Mouse (Mus musculus) liver, embryonic 11.5 days (tissue): ENCODE results near the gene Slit3. TPM values are rescaled to one million over a fixed set of nuclear protein-coding genes. Genes with fewer than 3 reads are reported as not detected.

Source experiments
- ATAC-seq: fragments of 200-750 bp; cut with Nextera tagmentation; replicated peaks from 2 replicates; pipeline ENCODE4 v1.8.0; 2017; ENCODE audit warnings: moderate number of reproducible peaks, mild to moderate bottlenecking, moderate TSS enrichment, moderate library complexity; ENCODE audit not compliant: low FRiP score
- DNase-seq: peaks from one replicate; pipeline ENCODE4 v3.0.0-alpha.2; 2017; ENCODE audit warnings: low spot score
- H3K27ac ChIP-seq: fragments of 300-500 bp; sonication (generic); 2 replicates; pipeline ENCODE4 v1.5.1; 2014; ENCODE audit warnings: mild to moderate bottlenecking, low read depth, low read length, control low read depth
- H3K27me3 ChIP-seq: fragments of 300-500 bp; sonication (generic); replicated peaks from 2 replicates; pipeline ENCODE4 v1.6.1; 2014; ENCODE audit warnings: low read length, mixed read lengths; ENCODE audit not compliant: control insufficient read depth, insufficient read depth
- H3K36me3 ChIP-seq: fragments of 300-500 bp; sonication (generic); 2 replicates; pipeline ENCODE4 v1.6.1; 2014; ENCODE audit warnings: mild to moderate bottlenecking, low read length, moderate library complexity, mixed read lengths; ENCODE audit not compliant: control insufficient read depth, insufficient read depth
- H3K4me1 ChIP-seq: fragments of 300-500 bp; sonication (generic); replicated peaks from 2 replicates; pipeline ENCODE4 v1.6.1; 2014; ENCODE audit warnings: low read length, mixed read lengths; ENCODE audit not compliant: control insufficient read depth, insufficient read depth
- H3K4me2 ChIP-seq: fragments of 300-500 bp; sonication (generic); 2 replicates; pipeline ENCODE4 v1.6.1; 2014; ENCODE audit warnings: mild to moderate bottlenecking, control low read depth, moderate library complexity
- H3K4me3 ChIP-seq: fragments of 300-500 bp; sonication (generic); 2 replicates; pipeline ENCODE4 v1.5.1; 2014; ENCODE audit warnings: low read depth, low read length, control low read depth
- H3K9ac ChIP-seq: fragments of 300-500 bp; sonication (generic); 2 replicates; pipeline ENCODE4 v1.6.1; 2014; ENCODE audit warnings: low read depth, low read length, control low read depth
- H3K9me3 ChIP-seq: fragments of 300-500 bp; sonication (generic); 2 replicates; pipeline ENCODE4 v1.6.1; 2016; ENCODE audit warnings: low read length, inconsistent platforms, mixed read lengths; ENCODE audit not compliant: control insufficient read depth
- WGBS: fragments of 180-500 bp; shearing (Covaris S2); extraction: QIAGEN DNeasy Blood & Tissue Kit; methylation state at CpG from one replicate; pipeline ENCODE4 v1.1.7; 2014; 5-methylcytosine and 5-hydroxymethylcytosine counted together
- polyA plus RNA-seq: library from polyadenylated mRNA; unstranded; fragments of >200 nt; fragmentation: Nextera tagmentation; extraction: Ambion mirVana; gene quantifications from 2 replicates; pipeline ENCODE4 v1.2.1, GENCODE M21; 2014

Slit3 gene
- polyA plus RNA-seq, 1 experiment from 2014 or later = 6.8 TPM

GRCm38 (mm10) chr11:35342486-35342885, 221.5 kb downstream of the Slit3 start:
- no peak for ATAC-seq

GRCm38 (mm10) chr11:35345696-35346480, 224.9 kb downstream of the Slit3 start:
- DNase-seq (no peak), ATAC-seq (no peak)
- no peaks in the 10 kb centered on the region for H3K4me1 ChIP-seq
- H3K4me3 ChIP-seq = no peak overlapping the region
- H3K9ac ChIP-seq = no peak overlapping the region
- no peak overlapping the region for H3K27ac ChIP-seq
- no peaks in the 10 kb centered on the region; the same call in 1 of the 2 replicates for H3K27me3 ChIP-seq
- H3K4me2 ChIP-seq = no peak overlapping the region
- H3K9me3 ChIP-seq = no peaks in the 10 kb centered on the region
- no peaks in the 10 kb centered on the region for H3K36me3 ChIP-seq
- WGBS = 77% methylated on average over 13 of the region's 13 CpGs

More at GRCm38 (mm10) chr11:35342486-35342885, 221.5 kb downstream of the Slit3 start:
- Histone ChIP-seq H3K9me3 (no peaks in the 10 kb centered on the region), H3K27ac (no peak overlapping the region), H3K4me1 (no peaks in the 10 kb centered on the region), H3K36me3 (no peaks in the 10 kb centered on the region), H3K9ac (no peak overlapping the region), H3K27me3 (no peaks in the 10 kb centered on the region; the same call in 1 of the 2 replicates), H3K4me2 (no peak overlapping the region), H3K4me3 (no peak overlapping the region)
- WGBS = 80% methylated on average over 5 of the region's 5 CpGs
- DNase-seq = no peak

GRCm38 (mm10) chr11:35348099-35348498, 227.1 kb downstream of the Slit3 start:
- Histone ChIP-seq H3K9ac (no peak overlapping the region), H3K4me2 (no peak overlapping the region), H3K9me3 (no peaks in the 10 kb centered on the region), H3K27me3 (no peaks in the 10 kb centered on the region; the same call in 1 of the 2 replicates), H3K36me3 (no peaks in the 10 kb centered on the region), H3K4me3 (no peak overlapping the region), H3K4me1 (no peaks in the 10 kb centered on the region), H3K27ac (no peak overlapping the region)
- ATAC-seq = no peak
- no peak for DNase-seq
- 47% methylated on average over 4 of the region's 4 CpGs for WGBS

- Histone ChIP-seq H3K4me2 (no peak overlapping the region), H3K9me3 (no peaks in the 10 kb centered on the region), H3K4me1 (no peaks in the 10 kb centered on the region), H3K9ac (no peak overlapping the region), H3K4me3 (no peak overlapping the region), H3K27me3 (no peaks in the 10 kb centered on the region; the same call in 1 of the 2 replicates), H3K27ac (no peak overlapping the region), H3K36me3 (no peaks in the 10 kb centered on the region)
- ATAC-seq = no peak
- 38% methylated on average over 4 of the region's 4 CpGs for WGBS
- no peak for DNase-seq
These were observed 229.9 kb downstream of the Slit3 start for GRCm38 (mm10) chr11:35350968-35351367.

DNA sequence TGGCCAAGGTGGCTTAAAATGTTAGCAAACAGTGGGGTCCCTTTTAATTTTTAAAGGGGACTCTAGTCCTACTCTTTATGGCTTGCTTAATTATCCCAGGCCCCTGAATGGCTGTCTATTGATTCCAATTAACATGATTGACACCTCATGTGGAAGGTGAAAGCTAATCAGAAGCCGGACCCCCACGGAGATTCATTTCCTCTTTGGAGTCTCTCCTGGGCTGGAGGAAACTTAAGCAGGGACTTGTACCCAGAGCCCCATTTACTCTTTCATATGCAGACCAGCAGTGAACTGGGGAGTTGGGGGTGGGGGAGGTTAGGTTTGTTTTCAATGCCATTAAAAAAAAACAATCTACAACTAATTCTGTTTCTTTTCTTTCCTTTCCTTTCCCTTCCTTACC, 230.4 kb downstream of the Slit3 start:
- ATAC-seq = no peak
- WGBS = 28% methylated on average over 2 of the region's 2 CpGs

GRCm38 (mm10) chr11:35355811-35356210, 234.8 kb downstream of the Slit3 start:
- H3K4me2 ChIP-seq = no peak overlapping the region
- ATAC-seq = no peak
- no peaks in the 10 kb centered on the region for H3K27me3 ChIP-seq
- no peaks in the 10 kb centered on the region for H3K36me3 ChIP-seq
- DNase-seq = no peak
- no peaks in the 10 kb centered on the region for H3K9me3 ChIP-seq
- no peak overlapping the region for H3K4me3 ChIP-seq
- H3K4me1 ChIP-seq = no peaks in the 10 kb centered on the region
- H3K27ac ChIP-seq = no peak overlapping the region
- 80% methylated on average over 4 of the region's 4 CpGs for WGBS
- no peak overlapping the region for H3K9ac ChIP-seq

More for the DNA sequence above, 230.4 kb downstream of the Slit3 start:
- Histone ChIP-seq H3K27ac (no peak overlapping the region), H3K27me3 (no peaks in the 10 kb centered on the region; the same call in 1 of the 2 replicates), H3K4me2 (no peak overlapping the region), H3K9me3 (no peaks in the 10 kb centered on the region), H3K4me3 (no peak overlapping the region), H3K9ac (no peak overlapping the region), H3K36me3 (no peaks in the 10 kb centered on the region), H3K4me1 (no peaks in the 10 kb centered on the region)
- no peak for DNase-seq

DNA sequence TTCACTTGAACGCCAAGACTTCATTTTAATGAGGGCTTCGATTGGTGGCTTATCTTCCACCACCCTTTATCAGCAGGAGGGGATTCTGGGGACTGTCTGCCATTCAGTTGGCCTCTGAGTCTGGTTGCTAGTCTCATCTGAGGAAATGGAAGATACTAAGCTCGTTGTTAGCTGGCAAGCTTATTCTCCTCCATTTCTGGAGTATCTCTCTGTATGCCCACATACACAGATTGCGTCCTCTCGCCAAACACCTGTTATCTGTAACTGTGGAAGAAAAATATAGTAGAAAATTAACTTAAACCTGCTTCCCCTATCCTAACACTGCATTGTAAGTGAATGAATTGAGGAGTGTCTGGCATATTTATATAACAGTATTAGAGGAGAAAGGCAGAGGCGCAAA, 240.0 kb downstream of the Slit3 start:
- Histone ChIP-seq H3K4me2 (no peak overlapping the region), H3K4me3 (no peak overlapping the region), H3K9ac (no peak overlapping the region), H3K27me3 (0 out of 2 replicates have a peak, but pooled peaks cover 4% of the 10 kb centered on the region), H3K4me1 (no peaks in the 10 kb centered on the region), H3K9me3 (no peaks in the 10 kb centered on the region), H3K27ac (no peak overlapping the region), H3K36me3 (no peaks in the 10 kb centered on the region)
- WGBS = 66% methylated on average over 6 of the region's 6 CpGs
- ATAC-seq (no peak), DNase-seq (no peak)

DNA sequence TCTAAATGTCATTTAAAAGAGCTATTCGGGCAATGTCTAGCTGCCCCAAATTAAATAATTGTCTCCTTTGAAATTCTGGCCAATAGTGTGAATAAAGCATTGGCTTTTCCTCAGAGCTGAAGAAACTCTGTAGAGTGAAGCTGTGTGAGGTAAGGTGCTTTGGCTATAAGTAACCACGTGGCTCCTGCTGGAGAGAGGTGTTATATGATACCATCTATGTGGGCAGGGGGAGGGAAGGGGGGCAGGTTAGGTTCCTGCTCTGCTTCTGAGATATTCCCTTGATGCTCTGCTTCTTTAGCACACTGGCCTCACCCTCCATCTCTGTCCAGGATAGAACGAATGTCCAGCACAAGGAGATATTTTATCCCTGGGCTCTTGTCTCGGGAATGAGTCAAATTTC, 242.0 kb downstream of the Slit3 start:
- no peak for ATAC-seq
- H3K4me1 ChIP-seq = no peaks in the 10 kb centered on the region
- 57% methylated on average over 4 of the region's 4 CpGs for WGBS
- no peak overlapping the region for H3K4me2 ChIP-seq
- H3K9ac ChIP-seq = no peak overlapping the region
- H3K27ac ChIP-seq = no peak overlapping the region
- no peaks in the 10 kb centered on the region for H3K36me3 ChIP-seq
- no peaks in the 10 kb centered on the region for H3K9me3 ChIP-seq
- no peak for DNase-seq
- H3K27me3 ChIP-seq = 0 out of 2 replicates have a peak, but pooled peaks cover 4% of the 10 kb centered on the region
- no peak overlapping the region for H3K4me3 ChIP-seq

DNA sequence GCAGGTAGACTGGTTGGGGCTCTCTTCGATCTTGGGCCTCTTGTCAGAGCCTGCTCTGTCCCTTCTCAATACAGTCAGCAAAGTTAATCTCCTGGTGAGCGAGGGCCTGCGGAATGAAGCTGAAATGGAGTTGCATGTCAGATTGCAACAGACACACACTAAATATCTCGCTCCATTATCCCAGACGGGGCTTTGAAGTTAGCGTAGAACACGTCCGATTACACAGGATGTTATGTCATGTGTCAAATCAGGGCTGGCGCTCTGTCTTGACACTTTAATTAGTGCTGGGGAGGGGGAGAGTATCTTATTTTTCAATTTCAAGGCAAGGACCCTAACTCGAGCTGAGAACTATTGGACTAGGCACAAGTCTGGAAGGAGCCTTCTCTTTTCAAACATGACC, 243.4 kb downstream of the Slit3 start:
- DNase-seq (no peak), ATAC-seq (no peak)
- 49% methylated on average over 10 of the region's 10 CpGs for WGBS
- Histone ChIP-seq H3K4me1 (no peaks in the 10 kb centered on the region), H3K36me3 (no peaks in the 10 kb centered on the region), H3K4me3 (no peak overlapping the region), H3K9me3 (no peaks in the 10 kb centered on the region), H3K4me2 (no peak overlapping the region), H3K9ac (no peak overlapping the region), H3K27me3 (0 out of 2 replicates have a peak, but pooled peaks cover 4% of the 10 kb centered on the region), H3K27ac (no peak overlapping the region)
